Mouse (Mus musculus): ENCODE results near the gene Slc35f4. TPM values are rescaled to one million over a fixed set of nuclear protein-coding genes. Genes with fewer than 3 reads are reported as not detected.

Slc35f4 gene
- polyA plus RNA-seq, 1 experiment = 0.20 TPM

- no peak overlapping the region for H3K27ac ChIP-seq (ENCODE audit: control insufficient read depth, insufficient read depth, low read depth, low read length)
These were observed 223.5 kb downstream of the Slc35f4 start for GRCm38 (mm10) chr14:49302271-49302857.

DNA sequence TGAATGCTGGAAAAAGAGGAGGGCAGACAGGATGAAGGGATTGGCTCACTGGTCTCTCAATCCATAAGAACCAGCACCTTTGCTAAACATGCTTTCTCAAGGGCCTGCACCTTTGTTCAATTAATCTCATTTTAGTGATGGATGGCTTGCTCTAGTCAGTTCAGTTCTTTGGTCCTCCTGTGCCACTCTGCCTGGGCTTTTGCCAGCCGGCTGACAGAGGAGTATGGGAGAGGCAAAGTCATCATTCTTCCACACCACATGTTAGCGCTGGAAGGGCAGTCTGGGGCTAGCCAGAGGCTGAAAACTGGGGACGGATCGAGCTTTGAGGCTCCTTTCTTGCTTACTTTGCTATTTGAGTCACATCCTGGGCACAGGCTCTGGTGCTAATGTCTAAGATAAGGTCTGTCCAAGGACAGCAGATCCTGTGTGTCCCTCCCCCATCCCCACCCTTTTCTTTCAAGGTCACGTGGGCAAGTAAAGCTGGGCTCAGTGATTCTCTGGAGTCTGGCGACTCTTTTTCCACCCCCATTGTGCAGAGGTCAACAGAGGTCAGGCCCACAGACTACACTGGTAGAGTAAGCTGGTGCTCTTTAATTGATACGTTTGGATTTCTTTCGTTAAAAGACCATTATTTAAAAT lies 224.7 kb downstream of the Slc35f4 start:
- no peak for TF ChIP-seq POLR2A (IDR thresholded peaks at IDR 0.05; ENCODE audit: control insufficient read depth, low read depth, low read length)
- TF ChIP-seq CTCF (IDR thresholded peaks at IDR 0.05; ENCODE audit: control insufficient read depth, insufficient read depth, insufficient replicate concordance, low read depth, low read length) = no peak
- Histone ChIP-seq H3K36me3 (ENCODE audit: control insufficient read depth, insufficient read depth, low read length) (no peaks in the 10 kb centered on the region), H3K27me3 (ENCODE audit: control insufficient read depth, insufficient read depth, low read length) (no peaks in the 10 kb centered on the region), H3K4me3 (ENCODE audit: control insufficient read depth, low read depth, low read length) (no peak overlapping the region), H3K27ac (ENCODE audit: control insufficient read depth, insufficient read depth, low read depth, low read length) (no peak overlapping the region), H3K4me1 (ENCODE audit: control insufficient read depth, insufficient read depth, low read length) (peaks cover 2% of the 10 kb centered on the region; the same call in 1 of the 2 replicates)

More at GRCm38 (mm10) chr14:49302271-49302857, 223.5 kb downstream of the Slc35f4 start:
- TF ChIP-seq POLR2A (IDR thresholded peaks at IDR 0.05; ENCODE audit: control insufficient read depth, low read depth, low read length) (no peak), CTCF (IDR thresholded peaks at IDR 0.05; ENCODE audit: control insufficient read depth, insufficient read depth, insufficient replicate concordance, low read depth, low read length) (no peak)
- Histone ChIP-seq H3K36me3 (ENCODE audit: control insufficient read depth, insufficient read depth, low read length) (no peaks in the 10 kb centered on the region), H3K4me1 (ENCODE audit: control insufficient read depth, insufficient read depth, low read length) (peaks cover 2% of the 10 kb centered on the region; the same call in 1 of the 2 replicates), H3K4me3 (ENCODE audit: control insufficient read depth, low read depth, low read length) (no peak overlapping the region), H3K27me3 (ENCODE audit: control insufficient read depth, insufficient read depth, low read length) (no peaks in the 10 kb centered on the region)

DNA sequence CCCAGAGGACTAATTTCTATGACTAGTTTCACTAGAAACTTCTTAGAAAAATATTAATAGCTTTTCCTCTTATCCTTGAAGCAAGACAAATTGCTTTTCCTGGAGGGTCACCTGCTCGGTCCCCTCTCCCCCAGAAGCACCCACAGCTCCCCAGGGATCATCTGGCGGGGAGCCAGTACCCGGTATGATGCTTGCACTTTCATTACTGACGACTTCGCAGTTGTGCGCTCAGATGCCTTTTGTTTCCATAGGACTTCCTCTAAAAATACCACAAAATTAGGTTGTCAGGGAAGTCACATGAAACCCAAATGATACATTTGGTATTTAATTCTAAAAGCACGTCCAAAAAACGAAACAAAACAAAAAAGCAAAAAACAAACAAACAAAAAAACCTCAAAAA lies 225.5 kb downstream of the Slc35f4 start:
- Histone ChIP-seq H3K4me1 (ENCODE audit: control insufficient read depth, insufficient read depth, low read length) (peaks cover 2% of the 10 kb centered on the region; the same call in 1 of the 2 replicates), H3K27me3 (ENCODE audit: control insufficient read depth, insufficient read depth, low read length) (no peaks in the 10 kb centered on the region), H3K36me3 (ENCODE audit: control insufficient read depth, insufficient read depth, low read length) (no peaks in the 10 kb centered on the region), H3K27ac (ENCODE audit: control insufficient read depth, insufficient read depth, low read depth, low read length) (no peak overlapping the region), H3K4me3 (ENCODE audit: control insufficient read depth, low read depth, low read length) (no peak overlapping the region)
- no peak for TF ChIP-seq POLR2A (IDR thresholded peaks at IDR 0.05; ENCODE audit: control insufficient read depth, low read depth, low read length)
- TF ChIP-seq CTCF (IDR thresholded peaks at IDR 0.05; ENCODE audit: control insufficient read depth, insufficient read depth, insufficient replicate concordance, low read depth, low read length) = no peak

- Histone ChIP-seq H3K4me1 (ENCODE audit: control insufficient read depth, insufficient read depth, low read length) (no peaks in the 10 kb centered on the region), H3K27ac (ENCODE audit: control insufficient read depth, insufficient read depth, low read depth, low read length) (no peak overlapping the region)
These were observed 231.9 kb downstream of the Slc35f4 start for GRCm38 (mm10) chr14:49293802-49294449.

DNA sequence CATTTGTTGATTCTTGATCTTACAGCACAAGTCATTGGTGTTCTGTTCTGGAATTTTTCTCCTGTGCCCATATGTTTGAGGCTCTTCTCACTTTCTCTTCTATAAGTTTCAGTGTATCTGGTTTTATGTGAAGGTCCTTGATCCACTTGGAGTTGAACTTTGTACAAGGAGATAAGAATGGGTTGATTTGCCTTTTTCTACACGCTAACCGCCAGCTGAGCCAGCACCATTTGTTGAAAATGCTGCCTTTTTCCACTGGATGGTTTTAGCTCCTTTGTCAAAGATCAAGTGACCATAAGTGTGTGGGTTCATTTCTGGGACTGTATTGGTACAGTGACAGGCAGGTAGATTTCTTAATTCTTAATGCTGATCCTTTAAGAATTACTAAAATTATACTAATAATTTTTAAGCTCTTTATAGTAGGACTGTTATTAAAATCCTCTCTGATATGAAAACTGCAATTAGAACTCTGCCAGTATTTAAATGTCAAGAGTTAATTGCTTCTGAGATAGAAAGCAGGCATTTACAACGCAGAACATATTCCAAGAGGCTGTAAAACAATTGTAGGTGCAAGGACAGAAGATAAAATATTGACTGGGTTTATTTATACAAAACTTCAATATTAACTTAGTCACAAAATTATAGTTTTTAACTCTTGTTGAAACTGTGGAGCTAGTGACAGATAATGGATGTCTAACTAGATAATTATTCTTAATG lies 235.7 kb downstream of the Slc35f4 start:
- Histone ChIP-seq H3K36me3 (ENCODE audit: control insufficient read depth, insufficient read depth, low read length) (no peaks in the 10 kb centered on the region), H3K4me1 (ENCODE audit: control insufficient read depth, insufficient read depth, low read length) (no peaks in the 10 kb centered on the region), H3K27me3 (ENCODE audit: control insufficient read depth, insufficient read depth, low read length) (no peaks in the 10 kb centered on the region), H3K27ac (ENCODE audit: control insufficient read depth, insufficient read depth, low read depth, low read length) (no peak overlapping the region), H3K4me3 (ENCODE audit: control insufficient read depth, low read depth, low read length) (no peak overlapping the region)
- no peak for TF ChIP-seq CTCF (IDR thresholded peaks at IDR 0.05; ENCODE audit: control insufficient read depth, insufficient read depth, insufficient replicate concordance, low read depth, low read length)
- no peak for TF ChIP-seq POLR2A (IDR thresholded peaks at IDR 0.05; ENCODE audit: control insufficient read depth, low read depth, low read length)

More at GRCm38 (mm10) chr14:49293802-49294449, 231.9 kb downstream of the Slc35f4 start:
- Histone ChIP-seq H3K27me3 (ENCODE audit: control insufficient read depth, insufficient read depth, low read length) (no peaks in the 10 kb centered on the region), H3K36me3 (ENCODE audit: control insufficient read depth, insufficient read depth, low read length) (no peaks in the 10 kb centered on the region), H3K4me3 (ENCODE audit: control insufficient read depth, low read depth, low read length) (no peak overlapping the region)
- TF ChIP-seq POLR2A (IDR thresholded peaks at IDR 0.05; ENCODE audit: control insufficient read depth, low read depth, low read length) = no peak
- no peak for TF ChIP-seq CTCF (IDR thresholded peaks at IDR 0.05; ENCODE audit: control insufficient read depth, insufficient read depth, insufficient replicate concordance, low read depth, low read length)

GRCm38 (mm10) chr14:49283784-49284655 lies 241.8 kb downstream of the Slc35f4 start:
- no peaks in the 10 kb centered on the region for H3K36me3 ChIP-seq (ENCODE audit: control insufficient read depth, insufficient read depth, low read length)

More at GRCm38 (mm10) chr14:49283784-49284655, 241.8 kb downstream of the Slc35f4 start:
- Histone ChIP-seq H3K27ac (ENCODE audit: control insufficient read depth, insufficient read depth, low read depth, low read length) (no peak overlapping the region), H3K4me1 (ENCODE audit: control insufficient read depth, insufficient read depth, low read length) (no peaks in the 10 kb centered on the region), H3K4me3 (ENCODE audit: control insufficient read depth, low read depth, low read length) (no peak overlapping the region), H3K27me3 (ENCODE audit: control insufficient read depth, insufficient read depth, low read length) (no peaks in the 10 kb centered on the region)
- no peak for TF ChIP-seq CTCF (IDR thresholded peaks at IDR 0.05; ENCODE audit: control insufficient read depth, insufficient read depth, insufficient replicate concordance, low read depth, low read length)
- no peak for TF ChIP-seq POLR2A (IDR thresholded peaks at IDR 0.05; ENCODE audit: control insufficient read depth, low read depth, low read length)
